Mouse (Mus musculus) mesoderm, embryonic 11.5 days (tissue): ENCODE measurements around the gene Igll1.
"Not testable (repeated sequence)": the region's sequence is repeated elsewhere in the genome, so short reads cannot be mapped to it uniquely, and the experiment has no call there.

Source experiments
- DNase-seq: peaks from one replicate; pipeline ENCODE4 v3.0.0-alpha.2; 2012; ENCODE audit warnings: low read depth, low spot score

The Igll1 gene

DNA sequence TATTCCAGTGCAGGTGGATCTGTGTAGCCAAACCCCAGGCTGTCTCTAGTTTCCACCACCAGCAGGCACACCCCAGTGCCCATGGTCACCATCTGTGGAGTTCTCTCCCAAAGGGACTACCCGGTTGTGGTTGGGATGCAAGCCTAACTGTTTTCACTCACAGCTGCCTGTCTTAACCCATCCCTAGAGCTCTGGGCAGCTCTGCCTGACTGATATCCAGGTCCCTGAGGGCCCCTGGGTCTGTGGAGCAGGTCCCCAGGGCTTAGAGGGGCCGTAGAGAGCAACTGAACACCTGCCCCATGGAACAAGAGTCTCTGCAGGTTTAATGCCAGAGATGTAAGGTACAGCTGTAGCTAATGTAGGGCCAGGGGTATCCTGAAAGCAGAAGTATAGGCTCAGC is at the start of gene Igll1:
Gene Igll1, minus strand, starts transcription at position 8 of the 400 bp plus-strand sequence.
- DNase-seq: no peak

DNA sequence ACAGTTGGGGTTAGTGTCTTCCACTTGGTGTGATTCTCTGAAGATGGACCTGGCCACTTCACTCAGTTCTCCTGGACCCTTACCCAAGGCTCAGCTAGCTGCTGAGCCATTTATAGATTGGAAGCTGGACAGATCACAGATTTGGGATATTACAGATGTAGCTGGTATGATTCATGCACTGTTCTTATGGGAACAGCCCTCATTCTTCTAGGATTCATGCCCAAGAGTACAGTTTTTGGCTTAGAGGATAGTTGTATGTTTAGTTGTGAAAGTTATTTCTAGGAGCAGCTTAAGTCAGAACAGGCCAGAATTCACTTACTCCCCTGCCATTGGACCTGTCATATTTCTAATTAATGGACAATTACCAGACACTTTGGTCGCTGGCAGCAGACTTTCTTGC is 49.7 kb upstream of the Igll1 start:
- DNase-seq: no peak

- peak; percentile 88 for DNase-seq
These were observed 48.1 kb upstream of the Igll1 start for GRCm38 (mm10) chr16:16911641-16912597.

DNA sequence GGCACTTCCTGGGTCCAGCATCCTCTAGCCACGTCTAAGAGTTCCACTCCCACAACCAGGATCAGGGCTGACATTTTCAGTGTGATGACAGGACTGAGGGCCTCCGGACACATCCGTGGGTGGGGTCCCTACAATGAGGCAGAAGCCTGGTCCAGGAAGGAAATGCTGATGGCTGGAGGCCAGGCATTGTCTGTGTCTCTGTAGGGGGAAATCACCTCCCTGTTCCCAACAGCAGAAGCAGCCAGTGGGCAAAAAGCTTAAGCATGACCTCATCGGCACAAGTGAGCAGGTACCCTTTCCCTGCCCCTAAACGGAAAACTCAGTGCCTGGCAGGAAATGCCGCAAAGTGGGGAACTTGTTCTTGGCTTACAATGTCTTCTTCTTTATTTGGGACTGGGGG is 44.0 kb upstream of the Igll1 start:
- peak; percentile 12 for DNase-seq

- DNase-seq: no peak
These were observed 39.4 kb upstream of the Igll1 start for GRCm38 (mm10) chr16:16903188-16903587.

GRCm38 (mm10) chr16:16902329-16902728 is 38.5 kb upstream of the Igll1 start:
- DNase-seq: no peak

DNA sequence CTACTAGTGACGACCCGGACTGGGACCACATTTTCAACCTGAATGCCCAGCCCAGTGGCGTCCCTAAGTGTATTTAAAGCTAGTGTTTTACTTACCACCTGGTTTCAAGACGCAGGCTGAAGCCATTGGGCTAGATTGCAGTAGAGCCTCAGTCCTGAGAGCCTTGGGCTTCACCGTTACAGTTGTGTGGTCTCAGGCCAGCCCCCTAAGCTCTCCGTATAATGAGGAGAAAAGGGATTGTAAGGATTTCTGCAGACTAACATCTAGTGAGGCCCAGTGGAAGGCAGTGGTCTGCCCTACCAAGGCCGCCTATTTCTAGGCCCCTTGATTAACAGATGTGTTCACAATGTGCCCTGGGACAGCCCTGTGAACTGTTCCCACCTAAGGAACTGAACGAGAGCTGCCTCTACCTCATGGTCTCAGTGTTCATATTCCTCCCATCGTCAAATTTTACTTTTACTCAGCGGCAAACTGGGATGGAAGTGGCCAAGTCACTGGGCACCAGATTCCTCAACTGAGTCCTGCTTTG is 33.3 kb upstream of the Igll1 start:
- DNase-seq: peak; percentile 6

GRCm38 (mm10) chr16:16896382-16897055 is 32.7 kb upstream of the Igll1 start, which contains the start of gene Ppm1f:
Gene Ppm1f, plus strand, starts transcription at chr16:16896469.
- peak; percentile 96 for DNase-seq

DNA sequence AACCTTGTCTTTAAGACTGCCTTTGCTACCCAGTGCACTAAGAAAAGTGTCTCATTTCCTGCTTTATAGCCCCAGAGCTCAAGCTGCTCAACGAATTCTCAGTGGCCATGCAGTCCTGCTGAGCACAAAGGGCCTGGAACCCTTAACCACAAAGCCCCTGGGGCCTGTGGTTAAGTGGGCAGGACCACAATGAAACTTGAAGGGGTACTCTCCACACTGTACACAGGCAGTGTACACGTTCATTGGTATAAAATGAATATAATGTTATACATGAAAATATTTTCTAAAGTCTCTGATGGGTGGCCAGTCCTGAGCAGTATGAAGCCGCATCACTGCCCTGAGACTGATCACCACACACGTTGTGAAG is 32.2 kb upstream of the Igll1 start:
- DNase-seq: peak; percentile 3

DNA sequence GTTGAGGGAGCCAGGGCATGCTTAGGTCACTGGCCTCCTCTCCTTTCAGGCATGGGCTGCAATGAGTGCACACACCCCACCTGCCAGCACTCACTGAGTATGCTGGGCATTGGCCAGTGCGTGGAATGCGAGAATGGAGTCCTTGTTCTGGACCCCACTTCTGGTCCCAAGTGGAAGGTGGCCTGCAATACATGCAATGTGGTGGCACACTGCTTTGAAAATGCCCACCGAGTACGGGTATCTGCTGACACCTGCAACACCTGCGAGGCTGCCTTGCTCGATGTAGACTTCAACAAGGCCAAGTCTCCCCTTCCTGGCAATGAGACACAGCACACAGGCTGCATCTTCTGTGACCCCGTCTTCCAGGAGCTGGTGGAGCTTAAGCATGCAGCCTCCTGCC is 28.6 kb upstream of the Igll1 start:
- no peak for DNase-seq

DNA sequence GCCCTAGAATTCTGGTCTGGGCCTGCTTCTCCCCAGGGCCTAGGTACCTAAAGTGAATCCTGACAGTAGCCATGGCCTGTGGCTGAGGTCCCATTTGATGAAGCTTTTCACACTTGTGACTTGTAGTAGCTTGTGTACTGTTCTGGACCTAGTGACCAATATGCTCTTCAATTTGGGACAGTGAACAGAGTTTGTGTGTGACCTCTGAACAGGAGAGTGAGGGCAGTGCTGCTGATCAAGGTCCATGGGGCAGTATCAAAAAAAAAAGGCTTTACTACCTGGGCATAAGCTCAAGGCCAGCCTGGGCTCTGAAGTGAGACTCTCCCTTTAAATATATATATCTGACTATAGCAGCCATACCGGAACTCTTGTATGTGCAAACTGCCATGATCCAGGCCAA is 24.6 kb upstream of the Igll1 start:
- no peak for DNase-seq

DNA sequence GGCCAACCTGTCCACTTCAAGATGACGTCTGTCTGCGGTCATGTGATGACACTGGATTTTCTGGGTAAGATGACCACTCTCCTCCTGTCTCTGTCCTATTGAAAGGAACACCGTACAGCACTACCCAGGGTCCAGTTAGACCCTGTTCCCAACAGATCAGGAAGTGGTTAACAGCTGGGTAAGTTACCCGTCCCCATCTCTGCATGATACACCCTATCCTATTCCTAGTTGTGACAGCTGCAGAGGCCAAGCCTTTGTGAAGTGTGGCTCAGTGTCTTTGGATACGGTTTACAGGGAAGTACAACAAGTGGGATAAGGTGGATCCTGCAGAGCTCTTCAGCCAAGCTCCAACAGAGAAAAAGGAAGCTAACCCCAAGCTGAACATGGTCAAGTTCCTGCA is 15.2 kb upstream of the Igll1 start:
- DNase-seq: no peak

- peak; percentile 97 for DNase-seq
These were observed 7.0 kb upstream of the Igll1 start, which contains the start of the genes Top3b and Vpreb1 for GRCm38 (mm10) chr16:16870617-16871331. Gene Top3b, plus strand, starts transcription at chr16:16870736. Gene Vpreb1, minus strand, starts transcription at chr16:16870843.

DNA sequence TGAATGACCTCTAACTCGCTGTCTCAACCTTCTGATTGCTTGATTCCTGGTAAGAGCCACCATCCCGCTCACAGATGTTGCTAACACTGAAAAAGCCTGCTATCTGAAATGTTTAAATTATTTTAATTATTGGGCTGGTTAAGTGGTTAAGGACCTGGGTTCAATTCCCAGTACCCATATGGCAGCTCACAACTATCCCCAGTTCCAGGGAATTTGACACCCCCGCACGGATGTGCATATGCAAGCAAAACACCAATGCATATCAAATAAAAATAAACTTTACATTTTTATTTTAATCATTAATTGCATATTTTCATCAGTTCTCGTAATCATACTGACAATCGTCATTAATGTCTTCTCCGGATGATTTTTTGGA is 6.4 kb upstream of the Igll1 start:
- DNase-seq: no peak

DNA sequence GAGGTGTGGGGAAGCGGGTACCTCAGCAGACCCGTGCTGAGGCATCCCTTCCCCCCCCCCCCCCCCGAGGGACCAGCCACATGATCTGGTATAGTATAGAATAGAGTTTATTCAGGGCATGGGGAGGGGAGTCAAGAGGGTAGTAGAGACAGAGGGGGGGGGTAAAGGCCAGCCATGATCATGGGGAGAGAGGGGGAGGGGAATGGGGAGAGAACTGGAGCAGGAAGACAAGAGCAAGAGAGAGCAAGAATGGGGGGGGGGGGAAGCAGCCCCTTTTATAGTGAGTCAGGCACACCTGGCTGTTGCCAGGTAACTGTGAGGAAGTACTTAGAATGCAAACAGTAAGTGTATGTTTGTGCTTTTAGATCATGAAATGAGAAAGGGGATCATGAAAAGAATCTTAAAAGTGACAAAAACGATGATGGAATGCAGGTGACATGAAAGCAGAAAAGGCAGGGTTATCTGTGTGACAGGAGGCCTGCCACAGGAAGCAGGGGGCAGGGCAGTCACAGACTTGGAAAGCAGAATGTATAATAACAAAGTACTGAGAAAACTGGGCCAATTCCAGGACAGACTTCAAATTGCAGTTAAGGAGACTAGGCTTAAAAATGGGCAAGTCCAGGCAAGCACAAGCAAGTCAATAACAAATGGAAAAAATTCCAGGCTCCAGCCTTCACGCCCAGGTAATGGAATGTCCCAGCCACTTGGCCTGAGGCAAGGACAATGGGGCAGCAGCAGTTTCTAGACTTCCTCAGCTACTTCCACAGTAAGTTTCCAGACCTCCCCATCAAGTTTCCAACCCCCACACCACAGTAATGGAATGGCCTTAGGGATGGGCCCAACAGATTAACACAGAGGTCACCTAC is 2.1 kb upstream of the Igll1 start:
- peak; percentile 2 for DNase-seq

GRCm38 (mm10) chr16:16865217-16865616 is 1.4 kb upstream of the Igll1 start:
- DNase-seq: no peak

DNA sequence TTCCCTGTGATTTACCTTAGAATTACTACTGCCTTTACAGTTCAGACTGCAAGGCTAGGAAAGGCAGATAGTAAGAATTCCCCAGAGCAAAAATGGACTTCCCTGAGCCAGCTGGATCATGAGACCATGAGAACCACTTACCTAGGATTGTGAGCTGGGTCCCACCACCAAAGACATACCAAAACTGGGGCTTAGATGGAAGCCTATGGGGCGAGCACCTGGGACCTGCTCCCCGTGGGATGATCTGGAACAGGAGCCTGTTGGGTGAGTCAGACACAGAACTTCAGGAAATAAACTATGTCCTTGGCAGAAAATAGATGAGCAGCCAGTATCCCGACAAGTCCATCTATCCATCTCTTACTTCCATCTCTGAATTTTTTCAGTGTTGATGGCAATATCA is 1.5 kb downstream of the Igll1 start:
- DNase-seq: no peak

- no peak for DNase-seq
These were observed 6.9 kb downstream of the Igll1 start for GRCm38 (mm10) chr16:16856731-16857476.

DNA sequence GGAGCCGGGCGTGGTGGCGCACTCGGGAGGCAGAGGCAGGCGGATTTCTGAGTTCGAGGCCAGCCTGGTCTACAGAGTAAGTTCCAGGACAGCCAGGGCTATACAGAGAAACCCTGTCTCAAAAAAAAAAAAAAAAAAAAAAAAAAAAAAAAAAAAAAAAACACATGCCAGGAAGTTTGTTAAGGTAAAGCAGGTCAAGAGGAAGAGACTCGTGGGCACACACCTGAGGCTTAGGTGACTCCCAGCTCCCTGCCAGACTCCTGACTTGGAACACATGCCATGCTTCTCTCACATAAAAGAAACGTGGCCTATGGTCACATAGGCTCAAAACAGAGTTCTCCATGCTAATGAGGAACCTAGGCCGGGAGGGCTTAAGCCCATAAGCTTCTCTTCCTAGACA is 7.7 kb downstream of the Igll1 start:
- not testable (repeated sequence) for DNase-seq

GRCm38 (mm10) chr16:16855541-16855940 is 8.2 kb downstream of the Igll1 start:
- no peak for DNase-seq
